Mouse (Mus musculus) lung, embryonic 14.5 days (tissue): ENCODE measurements around the gene Rap1b. TPM values are rescaled to one million over a fixed set of nuclear protein-coding genes. Genes with fewer than 3 reads are reported as not detected.

Experiments
- ATAC-seq: fragments of 200-750 bp; cut with Nextera tagmentation; 2 replicates; pipeline ENCODE4 v1.8.0; 2017; ENCODE audit warnings: mild to moderate bottlenecking, moderate TSS enrichment, moderate library complexity; ENCODE audit not compliant: insufficient read depth
- DNase-seq: peaks from one replicate; pipeline ENCODE4 v3.0.0-alpha.2; 2015
- H3K27ac ChIP-seq: fragments of 300-500 bp; sonication (generic); 2 replicates; pipeline ENCODE4 v1.5.1; 2014; ENCODE audit warnings: low read depth, mild to moderate bottlenecking, moderate library complexity
- H3K27me3 ChIP-seq: fragments of 300-500 bp; sonication (generic); 2 replicates; pipeline ENCODE4 v1.6.1; 2014; ENCODE audit warnings: low read length, control low read depth; ENCODE audit not compliant: insufficient read depth
- H3K36me3 ChIP-seq: fragments of 300-500 bp; sonication (generic); 2 replicates; pipeline ENCODE4 v1.6.1; 2014; ENCODE audit warnings: control low read depth; ENCODE audit not compliant: insufficient read depth
- H3K4me1 ChIP-seq: fragments of 300-500 bp; sonication (generic); 2 replicates; pipeline ENCODE4 v1.6.1; 2014; ENCODE audit warnings: antibody characterized with exemption, control low read depth; ENCODE audit not compliant: insufficient read depth
- H3K4me2 ChIP-seq: fragments of 300-500 bp; sonication (generic); 2 replicates; pipeline ENCODE4 v1.6.1; 2014; ENCODE audit warnings: mild to moderate bottlenecking
- H3K4me3 ChIP-seq: fragments of 300-500 bp; sonication (generic); 2 replicates; pipeline ENCODE4 v1.5.1; 2014; ENCODE audit warnings: low read depth, low read length
- H3K9ac ChIP-seq: fragments of 300-500 bp; sonication (generic); 2 replicates; pipeline ENCODE4 v1.6.1; 2014
- H3K9me3 ChIP-seq: fragments of 300-500 bp; sonication (generic); 2 replicates; pipeline ENCODE4 v1.6.1; 2016; ENCODE audit warnings: low read depth, low read length, control low read depth
- CTCF ChIP-seq: IDR thresholded peaks from 2 replicates; pipeline ENCODE4 v1.5.1; 2016; ENCODE audit warnings: antibody characterized with exemption, low read depth
- WGBS: fragments of 180-500 bp; shearing (Covaris S2); extraction: QIAGEN DNeasy Blood & Tissue Kit; methylation state at CpG from one replicate; pipeline ENCODE4 v1.1.7; 2014; 5-methylcytosine and 5-hydroxymethylcytosine counted together
- polyA plus RNA-seq: library from polyadenylated mRNA; unstranded; fragments of >200 nt; fragmentation: Nextera tagmentation; extraction: Ambion mirVana; gene quantifications from 2 replicates; pipeline ENCODE4 v1.2.1, GENCODE M21; 2014

Gene Rap1b
- polyA plus RNA-seq, 1 experiment from 2014 or later = 214 TPM

- no peak for TF ChIP-seq CTCF
- 45% methylated on average over 9 of the region's 9 CpGs for WGBS
- Histone ChIP-seq H3K9me3 (no peaks in the 10 kb centered on the region), H3K27me3 (no peaks in the 10 kb centered on the region), H3K4me3 (no peak overlapping the region), H3K36me3 (no peaks in the 10 kb centered on the region), H3K27ac (no peak overlapping the region), H3K4me2 (no peak overlapping the region), H3K4me1 (no peaks in the 10 kb centered on the region), H3K9ac (no peak overlapping the region)
- ATAC-seq = no peak
- no peak for DNase-seq
Observed at GRCm38 (mm10) chr10:117805919-117806318, 39.9 kb downstream of the Rap1b start.

GRCm38 (mm10) chr10:117803870-117804850 lies 41.7 kb downstream of the Rap1b start:
- H3K36me3 ChIP-seq = no peaks in the 10 kb centered on the region
- ATAC-seq (no peak), DNase-seq (no peak)
- H3K4me3 ChIP-seq = no peak overlapping the region
- 86% methylated on average over 31 of the region's 31 CpGs for WGBS
- no peak for TF ChIP-seq CTCF
- no peaks in the 10 kb centered on the region for H3K4me1 ChIP-seq
- no peak overlapping the region for H3K27ac ChIP-seq
- H3K4me2 ChIP-seq = no peak overlapping the region
- no peak overlapping the region for H3K9ac ChIP-seq
- no peaks in the 10 kb centered on the region for H3K9me3 ChIP-seq
- no peaks in the 10 kb centered on the region for H3K27me3 ChIP-seq

- no peak for TF ChIP-seq CTCF
- H3K4me2 ChIP-seq = no peak overlapping the region
- H3K27ac ChIP-seq = no peak overlapping the region
- DNase-seq (no peak), ATAC-seq (no peak)
- no peaks in the 10 kb centered on the region for H3K27me3 ChIP-seq
- WGBS = 92% methylated on average over 9 of the region's 9 CpGs
- no peak overlapping the region for H3K4me3 ChIP-seq
- no peaks in the 10 kb centered on the region for H3K9me3 ChIP-seq
- no peaks in the 10 kb centered on the region for H3K4me1 ChIP-seq
- H3K36me3 ChIP-seq = no peaks in the 10 kb centered on the region
- no peak overlapping the region for H3K9ac ChIP-seq
Observed at GRCm38 (mm10) chr10:117801886-117802285, 43.9 kb downstream of the Rap1b start.

GRCm38 (mm10) chr10:117799806-117800205 lies 46.0 kb downstream of the Rap1b start:
- Histone ChIP-seq H3K9me3 (no peaks in the 10 kb centered on the region), H3K27me3 (no peaks in the 10 kb centered on the region), H3K27ac (no peak overlapping the region), H3K4me3 (no peak overlapping the region), H3K4me2 (no peak overlapping the region), H3K9ac (no peak overlapping the region), H3K4me1 (no peaks in the 10 kb centered on the region), H3K36me3 (no peaks in the 10 kb centered on the region)
- no peak for ATAC-seq
- TF ChIP-seq CTCF = no peak
- no peak for DNase-seq
- 62% methylated on average over 11 of the region's 11 CpGs for WGBS

GRCm38 (mm10) chr10:117798436-117799035 lies 47.3 kb downstream of the Rap1b start:
- Histone ChIP-seq H3K9me3 (no peaks in the 10 kb centered on the region), H3K4me1 (no peaks in the 10 kb centered on the region), H3K4me2 (no peak overlapping the region), H3K27me3 (no peaks in the 10 kb centered on the region), H3K4me3 (no peak overlapping the region), H3K27ac (no peak overlapping the region), H3K36me3 (no peaks in the 10 kb centered on the region), H3K9ac (no peak overlapping the region)
- WGBS = 61% methylated on average over 6 of the region's 6 CpGs
- TF ChIP-seq CTCF = no peak
- ATAC-seq = no peak
- no peak for DNase-seq

- DNase-seq = no peak
- Histone ChIP-seq H3K9ac (no peak overlapping the region), H3K9me3 (no peaks in the 10 kb centered on the region), H3K27ac (no peak overlapping the region), H3K4me3 (no peak overlapping the region), H3K4me1 (no peaks in the 10 kb centered on the region), H3K4me2 (no peak overlapping the region), H3K27me3 (no peaks in the 10 kb centered on the region), H3K36me3 (no peaks in the 10 kb centered on the region)
- ATAC-seq = no peak
- 74% methylated on average over 7 of the region's 7 CpGs for WGBS
- no peak for TF ChIP-seq CTCF
Observed at GRCm38 (mm10) chr10:117797684-117798083, 48.2 kb downstream of the Rap1b start.

GRCm38 (mm10) chr10:117797106-117797505 lies 48.7 kb downstream of the Rap1b start:
- H3K4me3 ChIP-seq = no peak overlapping the region
- H3K36me3 ChIP-seq = no peaks in the 10 kb centered on the region
- no peak for ATAC-seq
- H3K27me3 ChIP-seq = no peaks in the 10 kb centered on the region
- no peaks in the 10 kb centered on the region for H3K4me1 ChIP-seq
- TF ChIP-seq CTCF = no peak
- no peak overlapping the region for H3K9ac ChIP-seq
- 81% methylated on average over 12 of the region's 12 CpGs for WGBS
- no peak for DNase-seq
- H3K4me2 ChIP-seq = no peak overlapping the region
- no peaks in the 10 kb centered on the region for H3K9me3 ChIP-seq
- no peak overlapping the region for H3K27ac ChIP-seq
